Mouse (Mus musculus) kidney, adult 2 months (tissue): Measurements from ENCODE around the gene Fam83d. TPM values are rescaled to one million over a fixed set of nuclear protein-coding genes. Genes with fewer than 3 reads are reported as not detected.

Source experiments
- DNase-seq: peaks from one replicate; pipeline ENCODE4 v3.0.0; 2021
- H3K27ac ChIP-seq: fragments of 200-500 bp; 2 replicates; pipeline ENCODE4 v1.5.1; 2012; ENCODE audit warnings: low read depth, low read length, control low read depth, inconsistent platforms; ENCODE audit not compliant: insufficient read depth
- H3K27me3 ChIP-seq: fragments of 200-500 bp; replicated peaks from 2 replicates; pipeline ENCODE4 v1.6.1; 2012; ENCODE audit warnings: mild to moderate bottlenecking, moderate library complexity, low read length, inconsistent platforms; ENCODE audit not compliant: control insufficient read depth, insufficient read depth
- H3K36me3 ChIP-seq: fragments of 200-500 bp; 2 replicates; pipeline ENCODE4 v1.6.1; 2012; ENCODE audit warnings: mild to moderate bottlenecking, moderate library complexity, low read length, inconsistent platforms; ENCODE audit not compliant: control insufficient read depth, insufficient read depth
- H3K4me1 ChIP-seq: fragments of 200-500 bp; 2 replicates; pipeline ENCODE4 v1.6.1; 2011; ENCODE audit warnings: low read length; ENCODE audit not compliant: control insufficient read depth, insufficient read depth
- H3K4me3 ChIP-seq: fragments of 200-500 bp; 2 replicates; pipeline ENCODE4 v1.5.1; 2011; ENCODE audit warnings: mild to moderate bottlenecking, low read depth, low read length, control low read depth; ENCODE audit not compliant: insufficient read depth
- CTCF ChIP-seq: fragments of 200-500 bp; conservative IDR thresholded peaks from 2 replicates; pipeline ENCODE4 v1.5.1; 2011; ENCODE audit warnings: low read depth, mild to moderate bottlenecking, control low read depth, low read length, moderate library complexity, mixed read lengths; ENCODE audit not compliant: insufficient read depth, insufficient read length
- POLR2A ChIP-seq: fragments of 200-500 bp; IDR thresholded peaks from one replicate; pipeline ENCODE4 v1.6.1; 2011; ENCODE audit warnings: low read depth, low read length, control low read depth
- WGBS: fragments of 180-500 bp; shearing (Covaris S2); methylation state at CpG from one replicate; pipeline ENCODE4 v1.1.7; 2018; 5-methylcytosine and 5-hydroxymethylcytosine counted together
- polyA plus RNA-seq: library from polyadenylated mRNA; depleted of rRNA; stranded (reverse); fragments of >200 nt; gene quantifications from 2 replicates; pipeline ENCODE4 v1.2.3, GENCODE M21; 2012

The Fam83d gene
- polyA plus RNA-seq, 1 experiment = 0.50 TPM

GRCm38 (mm10) chr2:158770126-158770757 is 2.3 kb downstream of the Fam83d start:
- TF ChIP-seq POLR2A = no peak
- no peaks in the 10 kb centered on the region for H3K4me1 ChIP-seq
- H3K27me3 ChIP-seq = no peaks in the 10 kb centered on the region
- 39% methylated on average over 13 of the region's 13 CpGs for WGBS
- H3K27ac ChIP-seq = no peak overlapping the region
- no peaks in the 10 kb centered on the region for H3K36me3 ChIP-seq
- no peak for DNase-seq
- H3K4me3 ChIP-seq = no peak overlapping the region

GRCm38 (mm10) chr2:158771066-158771763 is 3.3 kb downstream of the Fam83d start:
- DNase-seq = no peak
- Histone ChIP-seq H3K4me1 (no peaks in the 10 kb centered on the region), H3K4me3 (no peak overlapping the region), H3K36me3 (no peaks in the 10 kb centered on the region), H3K27me3 (no peaks in the 10 kb centered on the region), H3K27ac (no peak overlapping the region)
- TF ChIP-seq POLR2A (no peak), CTCF (no peak)
- 70% methylated on average over 11 of the region's 11 CpGs for WGBS

GRCm38 (mm10) chr2:158772808-158773207 is 4.9 kb downstream of the Fam83d start:
- Histone ChIP-seq H3K27me3 (no peaks in the 10 kb centered on the region), H3K4me1 (no peaks in the 10 kb centered on the region), H3K36me3 (no peaks in the 10 kb centered on the region), H3K27ac (no peak overlapping the region), H3K4me3 (no peak overlapping the region)
- TF ChIP-seq POLR2A (no peak), CTCF (no peak)
- 88% methylated on average over 13 of the region's 13 CpGs for WGBS
- DNase-seq = no peak

GRCm38 (mm10) chr2:158774886-158775285 is 7.0 kb downstream of the Fam83d start:
- Histone ChIP-seq H3K27me3 (no peaks in the 10 kb centered on the region), H3K36me3 (no peaks in the 10 kb centered on the region), H3K27ac (no peak overlapping the region), H3K4me3 (no peak overlapping the region), H3K4me1 (no peaks in the 10 kb centered on the region)
- DNase-seq = no peak
- TF ChIP-seq POLR2A (no peak), CTCF (no peak)
- 77% methylated on average over 8 of the region's 8 CpGs for WGBS

GRCm38 (mm10) chr2:158776716-158777115 is 8.8 kb downstream of the Fam83d start:
- no peak for TF ChIP-seq CTCF
- no peak for TF ChIP-seq POLR2A
- no peak for DNase-seq
- H3K4me3 ChIP-seq = no peak overlapping the region
- H3K4me1 ChIP-seq = no peaks in the 10 kb centered on the region
- H3K27ac ChIP-seq = no peak overlapping the region
- H3K27me3 ChIP-seq = no peaks in the 10 kb centered on the region
- no peaks in the 10 kb centered on the region for H3K36me3 ChIP-seq
- 86% methylated on average over 4 of the region's 4 CpGs for WGBS

- H3K27ac ChIP-seq = no peak overlapping the region
- no peak for TF ChIP-seq CTCF
- no peaks in the 10 kb centered on the region for H3K27me3 ChIP-seq
- 74% methylated on average over 6 of the region's 6 CpGs for WGBS
- H3K4me1 ChIP-seq = no peaks in the 10 kb centered on the region
- no peaks in the 10 kb centered on the region for H3K36me3 ChIP-seq
- no peak for DNase-seq
- H3K4me3 ChIP-seq = no peak overlapping the region
Measured at GRCm38 (mm10) chr2:158777490-158777889, 9.6 kb downstream of the Fam83d start.

GRCm38 (mm10) chr2:158778349-158778748 is 10.5 kb downstream of the Fam83d start:
- no peak overlapping the region for H3K4me3 ChIP-seq
- TF ChIP-seq POLR2A (no peak), CTCF (no peak)
- no peaks in the 10 kb centered on the region for H3K27me3 ChIP-seq
- no peaks in the 10 kb centered on the region for H3K36me3 ChIP-seq
- H3K4me1 ChIP-seq = no peaks in the 10 kb centered on the region
- 79% methylated on average over 7 of the region's 7 CpGs for WGBS
- H3K27ac ChIP-seq = no peak overlapping the region
- DNase-seq = no peak
